ENCODE assay signal across 13 mouse cellular contexts in the genomic region with DNA sequence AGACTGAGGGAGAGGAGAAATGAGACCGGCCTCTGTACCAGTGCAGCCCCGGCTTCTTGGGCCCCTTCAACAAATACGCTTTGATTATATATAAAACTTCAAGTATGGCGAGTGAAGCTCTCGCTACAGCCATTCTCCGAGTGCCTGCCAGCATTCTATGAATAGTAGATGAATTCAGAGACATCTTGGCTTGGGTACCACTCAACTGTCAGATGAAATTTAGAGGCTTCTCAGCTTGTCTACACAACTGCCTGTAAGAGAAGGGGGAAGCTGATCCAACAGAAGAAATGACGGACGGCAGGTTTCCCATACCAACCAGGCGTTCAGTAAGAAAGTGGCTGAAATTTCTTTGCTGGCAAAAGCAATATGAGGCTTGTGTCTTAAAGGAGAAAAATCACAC.
"Had no signal": no experiment of that assay in that cellular context is flagged by ENCODE, and none has a peak within 500 bp of the region (broad histone marks: within the 10 kb centered on the region; RNA-seq: fewer than 3 reads in every experiment).

No protein-coding gene starts in this region.

- H3K9ac ChIP-seq: liver, embryonic 15.5 days; lung, embryonic 15.5 days; neural tube, embryonic 15.5 days had no signal

- DNase-seq: kidney, postnatal 10 days; kidney, postnatal 4 days; right cerebral cortex, adult 18-20 months; right cerebral cortex, postnatal 25 days had no signal

- H3K4me1 ChIP-seq: liver, embryonic 15.5 days had no signal

- H3K27ac ChIP-seq: layer of hippocampus, adult 2 months; limb, embryonic 10.5 days; liver, embryonic 15.5 days; lung, embryonic 15.5 days; midbrain, embryonic 10.5 days; neural tube, embryonic 15.5 days; stomach, postnatal 0 days had no signal

- H3K4me3 ChIP-seq: layer of hippocampus, adult 2 months; limb, embryonic 10.5 days; liver, embryonic 15.5 days; lung, embryonic 15.5 days; midbrain, embryonic 10.5 days; myocyte; neural tube, embryonic 15.5 days had no signal

- H3K4me2 ChIP-seq: liver, embryonic 11.5 days; liver, embryonic 15.5 days; lung, embryonic 15.5 days; neural tube, embryonic 15.5 days had no signal

- H3K9me3 ChIP-seq: limb, embryonic 10.5 days; liver, embryonic 15.5 days; lung, embryonic 15.5 days; midbrain, embryonic 10.5 days; neural tube, embryonic 15.5 days had no signal

- H3K36me3 ChIP-seq: liver, embryonic 15.5 days; neural tube, embryonic 15.5 days had no signal

- H3K27me3 ChIP-seq: liver, embryonic 15.5 days; lung, embryonic 15.5 days; neural tube, embryonic 15.5 days had no signal
